Mouse (Mus musculus): Measurements from ENCODE around the gene Cyp21a1. TPM values are rescaled to one million over a fixed set of nuclear protein-coding genes. Genes with fewer than 3 reads are reported as not detected.
A peak's percentile ranks its signal among the peaks of the same experiment; 100 is the strongest.
"Not testable (repeated sequence)": the region's sequence is repeated elsewhere in the genome, so short reads cannot be mapped to it uniquely, and the experiment has no call there.

Gene Cyp21a1
- total RNA-seq, 2 experiments from 2014 or later, result not detected

GRCm38 (mm10) chr17:34804871-34805562 lies 656 bp upstream of the Cyp21a1 start:
- no peak for DNase-seq (ENCODE audit: low spot score in 2 of 2)

GRCm38 (mm10) chr17:34803367-34803766 lies 994 bp downstream of the Cyp21a1 start:
- not testable (repeated sequence) for DNase-seq (ENCODE audit: low spot score in 2 of 2)

GRCm38 (mm10) chr17:34802756-34803155 lies 1.6 kb downstream of the Cyp21a1 start:
- DNase-seq (ENCODE audit: low spot score in 2 of 2), result not testable (repeated sequence)

GRCm38 (mm10) chr17:34800781-34801305 lies 3.5 kb downstream of the Cyp21a1 start:
- DNase-seq (ENCODE audit: low spot score in 2 of 2), result not testable (repeated sequence)

- DNase-seq (ENCODE audit: low spot score in 2 of 2), result no peak
These were observed 4.8 kb downstream of the Cyp21a1 start for GRCm38 (mm10) chr17:34799531-34799925.

- DNase-seq (ENCODE audit: low spot score in 2 of 2), result no peak
These were observed 5.4 kb downstream of the Cyp21a1 start for GRCm38 (mm10) chr17:34798866-34799530.

GRCm38 (mm10) chr17:34798071-34798470 lies 6.3 kb downstream of the Cyp21a1 start:
- not testable (repeated sequence) for DNase-seq (ENCODE audit: low spot score in 2 of 2)

- DNase-seq (ENCODE audit: low spot score in 2 of 2), result not testable (repeated sequence)
These were observed 7.0 kb downstream of the Cyp21a1 start for GRCm38 (mm10) chr17:34797211-34797995.

GRCm38 (mm10) chr17:34796311-34797140 lies 7.8 kb downstream of the Cyp21a1 start:
- DNase-seq (ENCODE audit: low spot score in 2 of 2), result no peak

- DNase-seq (ENCODE audit: low spot score in 2 of 2), result peak; percentile 47 to 71
These were observed 8.7 kb downstream of the Cyp21a1 start for GRCm38 (mm10) chr17:34795633-34796032.

- DNase-seq (ENCODE audit: low spot score in 2 of 2), result no peak
These were observed 9.3 kb downstream of the Cyp21a1 start for GRCm38 (mm10) chr17:34795016-34795415.

GRCm38 (mm10) chr17:34777680-34778325 lies 26.6 kb downstream of the Cyp21a1 start:
- DNase-seq (ENCODE audit: low spot score in 2 of 2), result peak; percentile 10 to 40

- no peak for DNase-seq (ENCODE audit: low spot score in 2 of 2)
These were observed 42.9 kb downstream of the Cyp21a1 start for GRCm38 (mm10) chr17:34761471-34761870.

Small RNA genes lying within 50 kb of the gene (microRNA-seq; reads per million reads assigned to microRNA genes)
- 0 reads per million in 2 experiments for gene Gm27471
- 0.21 to 1.2 reads per million in 2 experiments for gene Mir6970
- gene Mir6971, result 2.5 to 3.7 reads per million in 2 experiments

Other genes starting within 250 kb of the Cyp21a1 start
- gene Notch4, start 240.3 kb downstream of the Cyp21a1 start, total RNA-seq (2021), result 1 to 10 TPM; 6.1 to 9.0 TPM
- 1 to 10 TPM; 2.5 to 3.0 TPM for gene Gpsm3, start 214.8 kb downstream of the Cyp21a1 start, total RNA-seq (2021)
- gene Pbx2, start 213.3 kb downstream of the Cyp21a1 start, total RNA-seq (2021), result 10 to 100 TPM; 58.4 to 64.5 TPM
- under 1 TPM; 0.45 to 0.58 TPM for gene Ager, start 206.7 kb downstream of the Cyp21a1 start, total RNA-seq (2021)
- gene Rnf5, start 200.9 kb downstream of the Cyp21a1 start, total RNA-seq (2021), result 10 to 100 TPM; 74.2 to 75.9 TPM
- 100 to 1,000 TPM; 165 to 169 TPM for gene Agpat1, start 200.3 kb downstream of the Cyp21a1 start, total RNA-seq (2021)
- gene Egfl8, start 188.6 kb downstream of the Cyp21a1 start, total RNA-seq (2021), result 1 to 10 TPM; 3.2 to 3.4 TPM
- gene Ppt2, start 176.1 kb downstream of the Cyp21a1 start, total RNA-seq (2021), result 10 to 100 TPM; 43.6 to 47.2 TPM
- gene Prrt1, start 175.0 kb downstream of the Cyp21a1 start, total RNA-seq (2021), result 100 to 1,000 TPM; 131 to 147 TPM
- gene Fkbpl, start 159.8 kb downstream of the Cyp21a1 start, total RNA-seq (2021), result 10 to 100 TPM; 11.4 to 14.3 TPM
- 10 to 100 TPM; 60.1 to 63.2 TPM for gene Atf6b, start 157.4 kb downstream of the Cyp21a1 start, total RNA-seq (2021)
- 1 to 10 TPM; 1.6 to 1.9 TPM for gene Tnxb, start 134.0 kb downstream of the Cyp21a1 start, total RNA-seq (2021)
- gene C4b, start 60.7 kb downstream of the Cyp21a1 start, total RNA-seq (2021), result 10 to 100 TPM; 29.6 to 32.7 TPM
- gene Stk19, start 32.4 kb upstream of the Cyp21a1 start, total RNA-seq (2021), result 10 to 100 TPM; 49.7 to 53.0 TPM
- gene Dxo, start 32.5 kb upstream of the Cyp21a1 start, total RNA-seq (2021), result 10 to 100 TPM; 32.1 to 37.8 TPM
- gene Skiv2l, start 45.6 kb upstream of the Cyp21a1 start, total RNA-seq (2021), result 10 to 100 TPM; 62.2 to 63.9 TPM
- gene Nelfe, start 45.8 kb upstream of the Cyp21a1 start, total RNA-seq (2021), result 10 to 100 TPM; 33.8 to 39.7 TPM
- gene Cfb, start 58.0 kb upstream of the Cyp21a1 start, total RNA-seq (2021), result under 1 TPM; 0.16 to 0.26 TPM
- 1 to 10 TPM; 7.4 to 7.8 TPM for gene Zbtb12, start 74.9 kb upstream of the Cyp21a1 start, total RNA-seq (2021)
- not detected for gene Gm20547, start 77.5 kb upstream of the Cyp21a1 start, total RNA-seq (2021)
- gene C2, start 93.7 kb upstream of the Cyp21a1 start, total RNA-seq (2021), result 1 to 10 TPM; 2.7 to 3.4 TPM
- gene Ehmt2, start 93.9 kb upstream of the Cyp21a1 start, total RNA-seq (2021), result 100 to 1,000 TPM; 168 to 175 TPM
- gene Slc44a4, start 109.9 kb upstream of the Cyp21a1 start, total RNA-seq (2021), result under 1 TPM; 0.30 to 0.45 TPM
- gene Neu1, start 126.7 kb upstream of the Cyp21a1 start, total RNA-seq (2021), result 10 to 100 TPM; 46.2 to 48.4 TPM
- 10 to 100 TPM; 21.5 to 31.4 TPM for gene Hspa1b, start 154.7 kb upstream of the Cyp21a1 start, total RNA-seq (2021)
- gene Gm20481, start 165.4 kb upstream of the Cyp21a1 start, total RNA-seq (2021), result under 1 TPM in 1 of 2 experiments, not detected in 1; 0.72 TPM
- gene Hspa1a, start 167.6 kb upstream of the Cyp21a1 start, total RNA-seq (2021), result 10 to 100 TPM; 22.1 to 23.4 TPM
- gene Hspa1l, start 168.1 kb upstream of the Cyp21a1 start, total RNA-seq (2021), result under 1 TPM; 0.44 to 0.61 TPM
- 10 to 100 TPM; 13.9 to 15.5 TPM for gene Lsm2, start 177.3 kb upstream of the Cyp21a1 start, total RNA-seq (2021)
- gene Vars, start 196.4 kb upstream of the Cyp21a1 start, total RNA-seq (2021), result 10 to 100 TPM; 39.6 to 44.0 TPM
- gene Vwa7, start 212.0 kb upstream of the Cyp21a1 start, total RNA-seq (2021), result under 1 TPM; 0.61 to 0.77 TPM
- gene Sapcd1, start 223.5 kb upstream of the Cyp21a1 start, total RNA-seq (2021), result not detected
- under 1 TPM; 0.65 to 0.68 TPM for gene Msh5, start 242.2 kb upstream of the Cyp21a1 start, total RNA-seq (2021)
- 10 to 100 TPM in 1 of 2 experiments, 1 to 10 TPM in 1; 9.1 to 10.2 TPM for gene Clic1, start 245.4 kb upstream of the Cyp21a1 start, total RNA-seq (2021)

Measured in left cerebral cortex, adult 18-20 months (tissue).